Mouse (Mus musculus): Measurements from ENCODE around the gene Kctd11.

GRCm38 (mm10) chr11:69867335-69867734 lies 13.9 kb downstream of the Kctd11 start:
- TF ChIP-seq KAT2A (IDR thresholded peaks at IDR 0.05; ENCODE audit: insufficient replicate concordance, low read length), result no peak
- TF ChIP-seq ZNF384 (IDR thresholded peaks at IDR 0.05; ENCODE audit: low read depth, low read length), result no peak
